Mouse (Mus musculus) spleen, postnatal 14 days (tissue): ENCODE measurements around the gene Gm8104.
"Not testable (repeated sequence)": the region's sequence is repeated elsewhere in the genome, so short reads cannot be mapped to it uniquely, and the experiment has no call there.

ENCODE experiments used
- DNase-seq, 2 experiments: peaks; one replicate each; pipeline ENCODE4 v3.0.0; 2021 to 2022; ENCODE audit warnings: low spot score in 2 of 2

Gm8104 gene

DNA sequence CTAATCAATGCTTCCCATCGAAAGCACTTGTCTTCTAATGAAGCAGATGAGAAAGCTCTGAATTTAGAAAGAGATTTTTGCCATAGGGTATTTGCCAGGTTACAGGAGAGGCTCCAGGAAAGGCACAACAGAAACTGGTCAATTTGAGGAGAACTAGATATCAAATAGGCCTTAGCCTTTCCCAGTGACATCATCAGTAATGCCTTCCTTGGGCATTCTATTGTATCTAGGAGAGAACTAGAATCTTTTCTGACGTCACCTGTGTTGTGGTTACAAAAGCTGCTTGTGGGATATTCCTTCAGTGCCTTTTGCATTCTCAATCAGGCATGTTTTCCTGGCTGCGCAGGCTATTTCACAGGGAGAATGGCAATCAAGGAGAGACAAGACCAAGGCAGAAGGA, at the start of gene Gm8104:
TSS of gene Gm8104 (plus strand) at position 301 of the 400 bp plus-strand sequence.
- DNase-seq = not testable (repeated sequence)

- peak in 1 of 2 experiments; percentile 0 for DNase-seq
Observed at GRCm38 (mm10) chr14:43058063-43058462, 42.3 kb upstream of the Gm8104 start.

DNA sequence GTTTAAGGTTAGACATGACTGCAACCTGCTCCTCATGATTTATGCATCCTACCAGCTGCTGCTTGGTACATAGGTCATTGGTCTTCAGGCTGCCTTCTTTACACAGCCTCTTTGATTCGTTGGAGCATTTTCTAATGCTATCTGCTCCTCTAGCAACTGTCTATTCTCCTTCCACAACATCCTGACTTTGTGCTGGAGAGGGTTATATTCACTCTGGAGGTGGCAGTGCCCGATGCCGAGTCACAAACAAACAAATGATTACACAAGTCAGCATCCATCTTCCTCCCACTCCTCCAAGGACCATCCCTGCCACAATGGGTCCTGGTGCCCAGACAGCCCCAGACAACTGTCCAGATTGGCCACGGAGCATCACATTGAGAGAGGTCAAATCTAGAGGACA, 40.2 kb upstream of the Gm8104 start:
- not testable (repeated sequence) for DNase-seq

- not testable (repeated sequence) for DNase-seq
Observed at GRCm38 (mm10) chr14:43076543-43076942, 23.9 kb upstream of the Gm8104 start, which contains the start of gene Gm8094. TSS of gene Gm8094 (minus strand) at chr14:43076643.

GRCm38 (mm10) chr14:43084936-43085730, 15.3 kb upstream of the Gm8104 start:
- not testable (repeated sequence) for DNase-seq

GRCm38 (mm10) chr14:43089103-43089919, 11.1 kb upstream of the Gm8104 start:
- not testable (repeated sequence) for DNase-seq

GRCm38 (mm10) chr14:43119673-43120072, 19.3 kb downstream of the Gm8104 start:
- not testable (repeated sequence) for DNase-seq

- not testable (repeated sequence) for DNase-seq
Observed at GRCm38 (mm10) chr14:43126286-43126685, 25.9 kb downstream of the Gm8104 start.
